Mouse (Mus musculus) yolk sac, embryonic 10.5 days (tissue): ENCODE results near the gene Tprn.

Experiments
- DNase-seq: peaks from one replicate; pipeline ENCODE4 v3.0.0-alpha.2; 2017; ENCODE audit warnings: low spot score

Gene Tprn

DNA sequence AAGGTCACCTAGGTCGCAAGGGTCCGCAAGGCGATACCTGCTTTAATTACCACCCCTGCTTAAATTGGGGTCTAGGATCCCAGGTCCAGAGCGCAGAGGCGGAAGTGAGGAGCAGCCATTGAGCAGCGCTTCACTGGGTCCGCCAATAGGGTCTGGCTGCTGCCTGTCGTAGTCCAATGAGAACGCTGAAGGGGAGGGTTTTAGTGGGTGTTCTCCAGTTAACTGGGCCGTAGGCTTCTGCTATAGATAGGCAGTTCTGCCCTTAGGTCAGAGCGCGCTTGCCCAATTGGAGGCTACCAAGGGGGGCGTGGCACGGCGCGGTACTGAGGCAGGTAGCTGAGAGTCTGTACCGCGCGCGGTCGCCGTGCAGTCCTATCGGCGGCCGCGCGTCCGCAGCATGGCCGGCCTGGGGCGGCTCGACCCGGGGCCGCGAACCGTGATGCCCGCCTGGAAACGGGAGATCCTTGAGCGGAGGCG, at the start of gene Tprn:
Gene Tprn (plus strand): TSS at position 328 of the 477 bp plus-strand sequence.
- peak; percentile 94 for DNase-seq

- no peak for DNase-seq
Measured at GRCm38 (mm10) chr2:25213266-25213865, 49.1 kb upstream of the Tprn start.

DNA sequence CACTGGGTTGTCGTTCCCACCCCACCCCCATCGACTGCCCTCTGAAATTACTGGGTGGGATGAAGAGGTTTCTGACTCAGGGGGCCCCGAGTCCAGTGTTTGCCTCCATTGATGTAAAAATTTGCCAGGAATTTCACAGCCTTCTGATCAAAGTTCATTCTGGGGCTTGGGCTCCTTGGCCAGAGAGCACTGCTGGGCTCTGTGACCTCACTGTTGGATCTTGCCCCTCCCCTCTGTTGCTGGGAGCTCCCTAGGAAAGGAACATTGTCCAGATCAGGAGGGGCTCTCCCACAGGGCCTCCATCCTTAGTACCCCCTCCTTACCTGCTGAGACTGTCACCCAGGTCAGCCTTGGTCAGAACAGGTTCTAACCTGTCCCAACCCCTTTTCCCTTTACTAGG, 48.0 kb upstream of the Tprn start, which contains the start of gene Stpg3:
Gene Stpg3 (minus strand): TSS at position 194 of the 400 bp plus-strand sequence.
- DNase-seq = peak; percentile 58

- DNase-seq = no peak
Measured at GRCm38 (mm10) chr2:25217666-25218065, 44.8 kb upstream of the Tprn start.

GRCm38 (mm10) chr2:25218445-25218844, 44.0 kb upstream of the Tprn start, which contains the start of gene Fam166a:
Gene Fam166a, plus strand, starts transcription at chr2:25218745.
- DNase-seq = no peak

DNA sequence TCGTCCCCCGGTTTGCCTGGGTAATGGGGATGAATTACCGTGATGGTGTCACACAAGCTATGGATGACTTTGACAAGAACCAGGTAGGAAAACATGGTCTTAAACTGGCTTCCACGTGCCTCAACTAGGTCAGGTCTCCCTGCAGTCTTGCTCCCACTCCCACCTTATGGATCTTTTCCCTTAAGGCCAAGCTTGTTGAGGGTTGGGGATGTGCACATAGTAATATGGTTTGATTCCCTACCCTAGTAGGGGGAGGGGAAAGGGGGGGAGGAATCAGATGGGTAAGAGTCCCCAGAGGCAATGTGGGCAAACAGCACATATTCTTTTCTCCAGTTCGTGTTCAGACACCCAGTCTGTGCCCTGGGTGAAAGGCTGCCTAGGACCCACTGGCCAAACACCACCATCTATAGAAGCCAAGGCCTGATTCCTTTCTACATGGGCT, 41.1 kb upstream of the Tprn start:
- DNase-seq = no peak

DNA sequence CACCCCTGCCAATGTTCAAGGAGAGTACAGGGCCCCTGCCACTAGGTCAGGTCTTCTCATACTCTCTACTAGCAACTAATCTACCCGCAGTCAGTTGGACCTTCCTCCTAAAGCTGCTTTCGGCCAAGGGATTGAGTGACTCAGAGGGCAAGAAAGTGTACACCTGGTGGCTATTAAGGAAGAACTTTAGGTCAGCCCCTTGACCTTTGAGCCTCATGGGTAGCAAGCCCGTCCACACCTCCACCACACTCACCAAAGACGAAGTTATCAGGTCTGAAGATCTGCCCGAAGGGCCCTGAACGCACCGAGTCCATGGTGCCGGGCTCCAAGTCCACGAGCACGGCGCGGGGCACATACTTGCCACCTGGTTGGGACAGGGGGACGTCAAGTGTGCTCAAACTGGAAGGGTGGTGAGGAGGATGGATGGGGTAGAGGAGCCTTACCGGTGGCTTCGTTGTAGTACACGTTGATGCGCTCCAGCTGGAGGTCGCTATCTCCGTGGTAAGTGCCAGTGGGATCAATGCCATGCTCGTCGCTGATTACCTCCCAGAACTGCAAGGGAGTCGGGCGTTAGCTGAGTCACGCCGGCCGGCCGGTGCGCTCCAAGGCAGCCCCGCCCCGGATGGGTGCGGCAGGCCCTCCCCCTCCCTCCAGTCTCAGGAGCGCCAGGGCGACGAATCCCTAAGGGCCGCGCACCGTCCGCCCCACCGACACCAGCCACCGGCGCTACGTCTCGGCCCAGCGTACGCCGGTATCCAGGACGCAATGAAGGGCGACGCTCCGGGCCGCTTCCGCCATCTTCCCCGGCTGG, 38.5 kb upstream of the Tprn start:
- DNase-seq = peak; percentile 82

DNA sequence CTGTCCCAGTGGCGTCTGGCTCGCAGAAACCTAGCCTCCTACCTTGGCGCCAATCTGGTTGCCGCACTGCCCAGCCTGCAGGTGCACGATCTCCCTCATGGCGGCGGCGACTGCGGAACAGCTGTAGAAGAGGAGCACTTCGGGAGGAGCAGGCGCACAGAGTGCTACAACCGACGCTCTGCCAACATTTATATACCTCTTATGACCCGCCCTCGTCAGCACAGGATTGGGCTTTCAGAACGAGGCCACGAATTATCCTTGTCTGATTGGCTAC, 38.0 kb upstream of the Tprn start, which contains the start of gene Tubb4b:
Gene Tubb4b (minus strand): TSS at position 211 of the 274 bp plus-strand sequence.
- no peak for DNase-seq

DNA sequence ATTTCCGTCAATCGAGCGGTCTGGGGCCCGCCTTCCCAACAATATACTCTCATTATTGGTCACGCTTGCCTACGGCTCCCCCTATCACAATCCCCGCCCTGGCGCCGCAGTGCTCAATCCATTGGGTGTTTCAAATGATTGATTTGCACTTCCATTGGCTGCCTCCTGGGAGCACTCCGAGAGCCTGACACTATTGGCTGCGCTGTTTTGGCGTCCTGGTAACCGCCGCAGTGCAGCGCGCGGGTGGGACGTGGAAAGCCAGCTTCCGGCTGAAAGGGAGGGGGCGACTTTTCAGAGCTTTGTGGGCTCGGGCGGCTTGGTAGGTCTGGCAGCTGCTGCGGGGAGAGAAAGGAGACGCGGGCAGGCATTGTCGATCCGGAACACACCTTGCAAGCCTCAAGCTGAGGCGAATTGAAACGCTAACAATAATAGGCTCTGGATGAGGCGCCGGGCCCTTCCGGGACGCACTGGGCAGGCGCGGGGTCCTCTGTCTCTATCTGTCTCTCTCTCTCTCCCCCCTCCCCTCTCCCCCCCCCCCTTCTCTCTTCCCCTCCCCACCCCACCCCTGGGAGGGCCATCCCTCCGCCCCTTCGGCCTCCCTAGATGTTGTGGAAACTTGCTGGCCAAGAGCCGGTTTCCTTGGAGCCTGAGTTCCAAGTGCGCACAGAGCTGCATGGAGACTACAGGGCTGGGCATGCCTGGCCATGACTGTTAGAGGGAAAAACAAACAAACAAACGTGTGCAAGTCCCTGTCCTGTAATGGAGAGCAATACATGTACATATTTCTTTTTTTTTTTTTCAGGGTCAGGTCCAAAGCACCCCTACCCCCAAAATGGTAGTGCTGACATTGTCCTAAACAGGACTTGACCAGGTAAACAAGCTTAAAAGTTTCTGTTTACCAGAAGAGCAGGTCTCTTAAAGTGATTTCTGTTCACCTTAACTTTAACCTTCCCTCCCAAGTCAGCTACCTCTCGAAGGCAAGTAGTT, 37.4 kb upstream of the Tprn start:
- DNase-seq = peak; percentile 99

DNA sequence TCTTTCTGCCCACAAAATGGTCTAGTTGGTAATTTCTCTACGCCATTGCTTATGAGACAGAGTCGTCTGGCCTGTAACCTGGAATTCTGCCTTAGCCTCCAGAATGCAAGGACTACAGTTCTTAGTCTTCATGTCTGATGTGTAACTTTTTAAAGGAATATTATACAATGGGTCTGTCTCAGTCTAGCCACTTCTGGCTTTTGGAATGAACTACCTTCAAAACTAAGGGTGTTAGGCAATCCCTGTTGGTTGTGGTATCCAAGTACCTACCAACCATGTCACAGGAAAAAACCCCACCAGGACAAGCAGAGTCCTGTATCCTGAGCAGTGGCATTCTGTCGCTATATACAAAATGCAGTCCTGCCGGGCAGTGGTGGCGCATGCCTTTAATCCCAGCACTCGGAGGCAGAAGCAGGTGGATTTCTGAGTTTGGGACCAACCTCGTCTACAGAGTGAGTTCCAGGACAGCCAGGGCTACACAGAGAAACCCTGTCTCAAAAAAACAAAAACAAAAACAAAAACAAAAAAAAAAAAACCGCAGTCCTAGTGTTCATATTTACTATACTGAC, 36.5 kb upstream of the Tprn start:
- DNase-seq = no peak

- DNase-seq = no peak
Measured at GRCm38 (mm10) chr2:25226864-25227263, 35.6 kb upstream of the Tprn start.

GRCm38 (mm10) chr2:25227406-25227805, 35.0 kb upstream of the Tprn start:
- DNase-seq = no peak

- DNase-seq = peak; percentile 88
Measured at GRCm38 (mm10) chr2:25228431-25228889, 34.0 kb upstream of the Tprn start.

DNA sequence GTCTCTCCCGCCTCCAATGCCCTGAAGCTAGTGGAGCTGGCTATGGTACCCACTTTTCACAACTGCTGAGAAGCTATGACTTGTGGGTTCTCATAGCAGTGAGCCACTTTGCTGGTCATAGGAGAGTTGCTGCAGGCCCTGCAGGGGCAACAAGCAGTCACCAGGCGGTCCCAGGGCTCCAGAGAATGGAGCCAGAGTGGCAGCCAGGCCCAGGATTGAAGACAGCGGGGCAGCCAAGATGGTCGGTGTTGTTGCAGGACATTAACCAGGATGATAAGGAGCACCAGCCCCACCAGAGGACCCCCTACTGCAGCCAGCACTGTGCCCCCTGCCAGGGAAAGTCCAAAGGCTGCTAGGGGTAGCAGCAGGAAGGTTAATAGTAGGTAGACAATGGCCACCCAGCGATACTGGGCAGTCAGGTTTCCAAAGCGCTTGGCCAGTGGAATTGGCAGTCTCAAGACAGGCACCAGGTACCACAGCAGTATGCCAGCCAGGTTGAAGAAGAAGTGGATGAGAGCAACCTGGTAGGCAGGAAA, 33.4 kb upstream of the Tprn start:
- no peak for DNase-seq

GRCm38 (mm10) chr2:25229582-25229981, 32.8 kb upstream of the Tprn start:
- DNase-seq = no peak

GRCm38 (mm10) chr2:25230581-25230980, 31.8 kb upstream of the Tprn start:
- no peak for DNase-seq

GRCm38 (mm10) chr2:25231038-25231437, 31.4 kb upstream of the Tprn start:
- no peak for DNase-seq

- DNase-seq = no peak
Measured at GRCm38 (mm10) chr2:25233421-25233820, 29.0 kb upstream of the Tprn start.

GRCm38 (mm10) chr2:25234050-25234449, 28.4 kb upstream of the Tprn start, which contains the start of gene Slc34a3:
Gene Slc34a3, minus strand, starts transcription at chr2:25234364.
- DNase-seq = no peak

DNA sequence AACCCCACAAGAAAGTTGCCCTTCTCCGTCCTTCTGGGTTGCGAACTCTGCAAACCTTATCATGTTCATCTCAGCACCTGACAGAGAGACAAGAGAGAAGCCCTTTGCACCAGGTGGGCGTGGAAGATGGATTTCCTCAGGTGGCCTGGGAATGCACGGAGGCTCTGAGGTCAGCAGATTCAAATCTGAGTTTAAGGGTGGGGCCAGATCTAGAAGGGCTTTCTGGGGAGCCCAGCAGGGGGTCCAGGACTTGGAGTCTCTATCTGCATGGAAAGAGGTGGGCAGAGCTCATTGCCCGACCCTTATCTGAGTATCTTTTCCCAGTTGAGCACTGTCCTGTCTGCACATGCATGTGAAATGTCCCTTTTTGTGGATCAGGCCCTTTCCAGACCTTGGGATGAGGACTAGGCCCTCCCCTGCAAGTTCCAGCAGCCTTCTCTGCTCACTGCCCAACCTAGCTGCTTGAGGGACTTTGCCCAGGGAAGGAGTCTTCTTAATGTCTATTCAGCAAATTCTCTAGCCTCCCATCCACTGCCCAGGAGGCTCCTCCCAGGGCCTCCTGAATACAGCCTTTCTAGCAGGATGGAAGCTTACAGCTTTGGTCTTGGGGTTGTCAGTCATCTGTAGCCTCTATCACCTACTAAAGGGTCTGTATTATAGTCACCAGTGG, 27.7 kb upstream of the Tprn start:
- peak; percentile 92 for DNase-seq

- peak; percentile 71 for DNase-seq
Measured at GRCm38 (mm10) chr2:25236614-25237013, 25.8 kb upstream of the Tprn start, which contains the start of gene Rnf224. Gene Rnf224, minus strand, starts transcription at chr2:25236787.
